Mouse (Mus musculus) liver, embryonic 12.5 days (tissue): Measurements from ENCODE around the gene Slc44a4. TPM values are rescaled to one million over a fixed set of nuclear protein-coding genes. Genes with fewer than 3 reads are reported as not detected.
"Not testable (repeated sequence)": the region's sequence is repeated elsewhere in the genome, so short reads cannot be mapped to it uniquely, and the experiment has no call there.

ENCODE experiments used
- ATAC-seq: fragments of 200-750 bp; cut with Nextera tagmentation; 2 replicates; pipeline ENCODE4 v1.8.0; 2017; ENCODE audit warnings: moderate number of reproducible peaks, mild to moderate bottlenecking, moderate library complexity
- H3K27ac ChIP-seq: fragments of 300-500 bp; sonication (generic); 2 replicates; pipeline ENCODE4 v1.5.1; 2016; ENCODE audit warnings: mild to moderate bottlenecking
- H3K27me3 ChIP-seq: fragments of 300-500 bp; sonication (generic); replicated peaks from 2 replicates; pipeline ENCODE4 v1.6.1; 2016; ENCODE audit warnings: mild to moderate bottlenecking, moderate library complexity
- H3K36me3 ChIP-seq: fragments of 300-500 bp; sonication (generic); 2 replicates; pipeline ENCODE4 v1.6.1; 2016; ENCODE audit warnings: mild to moderate bottlenecking, moderate library complexity
- H3K4me1 ChIP-seq: fragments of 300-500 bp; sonication (generic); 2 replicates; pipeline ENCODE4 v1.6.1; 2016
- H3K4me2 ChIP-seq: fragments of 300-500 bp; sonication (generic); 2 replicates; pipeline ENCODE4 v1.6.1; 2016; ENCODE audit warnings: mild to moderate bottlenecking, moderate library complexity
- H3K4me3 ChIP-seq: fragments of 300-500 bp; sonication (generic); 2 replicates; pipeline ENCODE4 v1.5.1; 2016; ENCODE audit warnings: mild to moderate bottlenecking, moderate library complexity
- H3K9ac ChIP-seq: fragments of 300-500 bp; sonication (generic); 2 replicates; pipeline ENCODE4 v1.6.1; 2016; ENCODE audit warnings: mild to moderate bottlenecking, moderate library complexity
- H3K9me3 ChIP-seq: fragments of 300-500 bp; sonication (generic); replicated peaks from 2 replicates; pipeline ENCODE4 v1.6.1; 2016; ENCODE audit warnings: mild to moderate bottlenecking, moderate library complexity
- WGBS: fragments of 180-500 bp; shearing (Covaris S2); methylation state at CpG from one replicate; pipeline ENCODE4 v1.1.7; 2016; ENCODE audit not compliant: insufficient replicate concordance; 5-methylcytosine and 5-hydroxymethylcytosine counted together
- polyA plus RNA-seq: library from polyadenylated mRNA; unstranded; fragments of >200 nt; fragmentation: Nextera tagmentation; extraction: Ambion mirVana; gene quantifications from 2 replicates; pipeline ENCODE4 v1.2.1, GENCODE M21; 2016

Gene Slc44a4
- polyA plus RNA-seq, 1 experiment from 2014 or later: 0.75 TPM

DNA sequence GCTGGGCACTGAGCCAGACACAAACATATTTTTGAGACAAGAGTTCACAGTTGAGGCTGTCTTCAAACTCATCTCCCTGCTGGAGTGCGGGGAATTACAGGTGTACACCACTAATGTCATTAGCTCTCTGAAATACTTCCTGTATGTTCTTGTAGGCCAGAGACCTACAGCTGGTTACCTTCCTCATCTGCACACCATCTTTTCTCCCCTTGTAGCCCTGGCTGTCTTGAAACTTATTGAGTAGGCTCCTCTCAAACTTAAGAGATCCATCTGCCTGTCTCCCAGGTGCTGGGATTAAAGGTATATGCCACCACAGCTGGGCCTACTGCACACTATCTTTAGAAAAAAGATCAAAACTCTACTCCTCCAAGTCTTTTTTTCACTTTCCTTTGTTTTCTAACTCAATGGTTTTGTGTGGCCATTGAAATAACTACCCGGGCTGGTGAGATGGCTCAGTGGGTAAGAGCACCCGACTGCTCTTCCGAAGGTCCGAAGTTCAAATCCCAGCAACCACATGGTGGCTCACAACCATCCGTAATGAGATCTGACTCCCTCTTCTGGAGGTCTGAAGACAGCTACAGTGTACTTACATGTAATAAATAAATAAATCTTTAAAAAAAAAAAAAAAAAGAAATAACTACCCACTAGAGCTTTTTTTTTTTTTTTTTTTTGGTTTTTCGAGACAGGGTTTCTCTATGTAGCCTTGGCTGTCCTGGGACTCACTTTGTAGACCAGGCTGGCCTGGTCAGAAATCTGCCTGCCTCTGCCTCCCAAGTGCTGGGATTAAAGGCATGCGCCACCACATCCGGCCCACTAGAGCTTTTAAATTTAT, 34.7 kb downstream of the Slc44a4 start:
- H3K9me3 ChIP-seq, H3K27me3 ChIP-seq, ATAC-seq, H3K4me3 ChIP-seq, H3K9ac ChIP-seq, H3K4me2 ChIP-seq: not testable (repeated sequence)
- WGBS: 41% methylated on average over 9 of the region's 9 CpGs
- H3K36me3 ChIP-seq: peaks cover 25% of the 10 kb centered on the region
- H3K4me1 ChIP-seq: peaks cover 31% of the 10 kb centered on the region
- peak overlapping the region; percentile 94 for H3K27ac ChIP-seq

DNA sequence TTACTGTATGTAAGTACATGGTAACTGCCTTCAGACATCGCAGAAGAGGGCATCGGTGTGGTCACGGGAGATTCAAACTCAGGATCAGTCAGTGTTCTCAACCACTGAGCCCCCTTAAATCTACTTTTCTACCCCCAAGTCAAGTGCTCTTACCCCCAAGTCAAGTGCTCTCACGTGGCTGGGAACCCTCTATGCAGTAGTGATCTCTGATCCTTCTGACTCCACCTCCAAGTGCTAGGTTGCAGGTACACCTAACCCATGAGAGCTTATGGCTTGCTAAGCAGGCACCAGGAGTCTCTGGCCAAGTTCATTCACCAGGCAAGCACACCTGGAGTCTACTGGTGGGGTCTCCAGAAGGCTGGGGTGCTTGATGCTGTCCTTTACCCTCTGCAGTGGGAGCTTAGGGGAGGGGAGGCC, 35.3 kb downstream of the Slc44a4 start:
- WGBS: 14% methylated on average over 4 of the region's 4 CpGs
- H3K4me3 ChIP-seq: 0 out of 2 replicates have a peak overlapping the region, but pooled peaks have one; percentile 83
- no peaks in the 10 kb centered on the region for H3K9me3 ChIP-seq
- peak overlapping the region; percentile 36 for H3K9ac ChIP-seq
- peaks cover 31% of the 10 kb centered on the region for H3K4me1 ChIP-seq
- H3K27me3 ChIP-seq: peaks cover 2% of the 10 kb centered on the region; the same call in 1 of the 2 replicates
- peak overlapping the region; percentile 88; the same call in 1 of the 2 replicates for H3K4me2 ChIP-seq
- peak; percentile 54 for ATAC-seq
- peaks cover 25% of the 10 kb centered on the region for H3K36me3 ChIP-seq
- peak overlapping the region; percentile 94 for H3K27ac ChIP-seq

DNA sequence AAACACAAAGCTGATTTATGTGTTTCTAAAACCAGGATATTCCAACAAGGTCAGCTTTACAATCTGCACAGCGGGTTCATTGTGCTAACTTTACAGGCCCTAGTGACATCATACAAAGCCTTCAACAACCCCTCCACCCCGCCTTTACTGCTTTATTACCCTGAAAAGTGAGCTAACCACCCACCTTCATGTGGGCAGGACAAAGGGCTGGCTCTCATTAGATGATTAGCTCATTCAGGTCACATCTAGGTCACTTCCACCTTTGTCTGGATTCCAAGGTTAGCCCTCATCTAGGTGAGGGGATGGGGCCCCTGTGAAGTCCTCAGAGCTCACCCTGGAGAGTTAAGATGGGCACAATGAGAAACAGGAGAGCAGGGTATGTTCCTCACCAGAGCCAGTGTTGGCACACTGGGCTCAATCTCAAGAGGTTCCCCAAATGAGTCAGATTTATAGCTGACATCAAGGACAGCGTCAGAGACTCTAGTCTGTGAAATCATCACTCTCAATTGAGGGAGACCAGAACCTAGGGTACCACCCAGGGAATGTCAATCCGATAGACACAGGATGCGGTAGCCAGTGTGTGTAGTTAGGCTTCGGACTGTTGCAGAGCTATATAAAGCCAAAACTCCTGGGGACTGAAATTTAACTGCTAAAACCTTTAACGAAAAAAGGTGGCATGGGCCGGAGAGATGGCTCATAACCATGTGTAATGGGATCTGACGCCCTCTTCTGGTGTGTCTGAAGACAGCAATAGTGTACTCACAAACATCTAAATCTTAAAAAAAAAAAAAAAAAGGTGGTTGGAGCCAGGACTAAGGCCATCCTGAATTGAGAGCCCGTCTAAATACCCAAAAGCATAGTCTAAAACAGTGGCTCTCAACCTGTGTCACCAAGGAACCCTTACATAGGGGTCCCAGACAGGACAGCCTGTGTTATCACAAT, 36.5 kb downstream of the Slc44a4 start:
- no peak for ATAC-seq

DNA sequence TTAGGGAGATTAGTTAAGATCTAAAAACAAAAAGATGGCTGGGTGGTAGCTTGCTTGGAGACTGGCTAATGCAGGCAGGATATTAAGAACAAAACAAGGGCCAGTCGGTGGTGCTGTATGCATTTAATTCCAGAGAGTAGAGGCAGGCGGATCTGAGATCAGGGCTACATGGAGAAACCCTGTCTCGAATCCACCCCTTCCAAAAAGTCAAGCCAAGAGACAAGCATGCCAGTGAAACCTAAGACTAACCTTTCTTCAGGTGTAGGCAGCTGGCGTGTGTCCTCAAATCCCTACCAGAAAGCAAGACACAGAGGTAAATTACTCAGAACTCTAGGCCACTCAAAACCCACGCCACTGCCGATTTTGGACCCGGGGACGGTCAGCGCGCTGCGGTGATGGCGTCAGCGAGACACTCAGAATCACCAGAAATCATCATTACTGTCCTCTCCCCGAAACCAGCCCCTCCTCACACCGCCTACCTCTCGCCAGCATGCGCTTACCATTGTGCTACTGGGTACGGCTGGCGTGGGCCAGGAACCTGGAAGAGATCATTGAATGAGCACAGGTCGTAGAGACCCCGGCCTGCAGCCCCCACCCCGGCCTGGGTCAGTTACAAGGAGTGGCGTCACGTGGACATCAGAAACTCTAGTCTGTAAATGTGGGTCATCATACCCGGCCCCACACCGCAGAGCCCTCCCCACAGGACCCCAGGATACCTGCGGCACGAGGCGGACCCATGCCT, 37.5 kb downstream of the Slc44a4 start:
- ATAC-seq: peak; percentile 19
- Histone ChIP-seq H3K9ac (peak overlapping the region; percentile 97), H3K36me3 (peaks cover 25% of the 10 kb centered on the region), H3K27ac (peak overlapping the region; percentile 94), H3K9me3 (no peaks in the 10 kb centered on the region), H3K27me3 (peaks cover 21% of the 10 kb centered on the region), H3K4me1 (peaks cover 31% of the 10 kb centered on the region), H3K4me3 (peak overlapping the region; percentile 83), H3K4me2 (peak overlapping the region; percentile 88)
- under 1% methylated on average over 29 of the region's 29 CpGs for WGBS

More for the DNA sequence above, 36.5 kb downstream of the Slc44a4 start:
- Histone ChIP-seq H3K36me3 (peaks cover 25% of the 10 kb centered on the region), H3K9ac (peak overlapping the region; percentile 97), H3K4me3 (peak overlapping the region; percentile 83), H3K4me2 (peak overlapping the region; percentile 88), H3K4me1 (peaks cover 31% of the 10 kb centered on the region), H3K27ac (peak overlapping the region; percentile 94), H3K9me3 (no peaks in the 10 kb centered on the region), H3K27me3 (peaks cover 14% of the 10 kb centered on the region)
- WGBS: 18% methylated on average over 10 of the region's 10 CpGs

DNA sequence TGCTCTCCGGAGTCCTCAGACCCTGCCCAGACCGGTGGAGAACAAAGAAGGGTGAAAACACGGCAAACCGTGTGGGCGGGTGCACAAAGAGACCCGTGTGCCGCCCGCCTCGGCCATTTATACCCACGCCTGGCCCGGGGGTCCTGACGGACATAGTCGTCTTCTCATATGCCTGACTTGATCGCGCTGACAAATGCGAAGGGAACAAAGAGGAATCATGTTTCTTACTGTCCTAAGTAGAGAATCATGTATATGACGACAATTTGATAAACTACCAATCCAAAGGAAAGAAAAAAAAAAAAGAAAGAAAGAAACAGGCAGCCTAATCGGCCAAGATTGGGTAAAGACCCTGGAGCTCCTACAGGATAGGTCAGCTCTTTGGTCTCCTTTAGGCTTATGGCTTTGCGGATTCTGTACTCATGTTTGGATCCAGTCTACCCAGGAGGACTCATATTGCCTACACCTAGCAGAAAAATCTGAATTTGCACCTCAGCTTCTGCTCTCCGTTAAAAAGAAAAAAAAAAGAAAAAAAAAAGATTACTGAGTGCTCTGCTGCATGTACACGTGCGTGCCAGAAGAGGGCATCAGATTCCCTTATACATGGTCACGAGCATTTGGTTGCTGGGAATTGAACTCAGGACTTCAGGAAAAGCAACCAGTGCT, 38.2 kb downstream of the Slc44a4 start:
- no peaks in the 10 kb centered on the region for H3K9me3 ChIP-seq
- under 1% methylated on average over 23 of the region's 23 CpGs for WGBS
- H3K9ac ChIP-seq: peak overlapping the region; percentile 97
- peaks cover 28% of the 10 kb centered on the region for H3K27me3 ChIP-seq
- peak overlapping the region; percentile 88 for H3K4me2 ChIP-seq
- ATAC-seq: peak; percentile 65
- peak overlapping the region; percentile 83 for H3K4me3 ChIP-seq
- peaks cover 31% of the 10 kb centered on the region for H3K4me1 ChIP-seq
- peak overlapping the region; percentile 94 for H3K27ac ChIP-seq
- peaks cover 25% of the 10 kb centered on the region for H3K36me3 ChIP-seq

DNA sequence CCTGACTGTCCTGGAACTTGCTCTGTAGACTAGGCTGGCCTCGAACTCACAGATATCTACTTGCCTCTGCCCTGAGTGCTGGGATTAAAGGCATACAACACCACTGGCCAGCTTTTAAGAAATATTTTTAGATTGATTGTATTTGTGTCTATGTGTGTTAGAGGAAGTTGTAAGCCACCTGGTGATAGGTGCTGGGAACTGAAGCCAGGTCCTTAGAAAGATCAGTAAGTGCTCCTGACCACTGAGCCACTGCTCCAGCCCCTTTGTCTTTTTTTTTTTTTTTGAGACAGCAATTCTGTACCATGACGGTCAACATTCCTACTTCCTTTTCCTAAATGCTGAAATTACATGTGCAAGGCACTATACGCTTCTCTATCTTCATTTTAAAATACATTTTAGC, 39.0 kb downstream of the Slc44a4 start:
- H3K27ac ChIP-seq: peak overlapping the region; percentile 94; the same call in 1 of the 2 replicates
- H3K4me2 ChIP-seq: peak overlapping the region; percentile 88
- 58% methylated on average over 3 of the region's 3 CpGs for WGBS

DNA sequence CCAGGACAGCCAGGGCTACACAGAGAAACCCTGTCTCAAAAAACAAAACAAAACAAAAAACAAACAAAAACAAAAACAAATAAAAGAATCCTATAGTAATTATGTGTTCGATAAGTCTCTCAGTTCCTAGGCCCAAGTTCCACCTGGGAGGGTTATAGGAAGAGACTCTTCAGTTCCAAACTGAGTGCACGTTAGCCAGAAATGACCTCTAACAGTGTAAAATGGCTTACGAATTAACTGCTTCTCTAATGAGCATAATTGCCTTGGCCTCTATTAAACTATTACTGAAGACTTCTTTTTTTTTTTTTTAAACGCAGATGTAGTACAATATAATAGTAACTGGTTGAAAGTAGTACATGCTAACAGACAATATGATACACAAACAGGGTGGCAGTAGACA, 39.6 kb downstream of the Slc44a4 start:
- Histone ChIP-seq H3K4me1 (peaks cover 31% of the 10 kb centered on the region), H3K27ac (no peak overlapping the region), H3K9ac (no peak overlapping the region), H3K9me3 (no peaks in the 10 kb centered on the region), H3K36me3 (peaks cover 25% of the 10 kb centered on the region), H3K4me2 (no peak overlapping the region), H3K4me3 (no peak overlapping the region), H3K27me3 (peaks cover 36% of the 10 kb centered on the region)
- no peak for ATAC-seq
- WGBS: 89% methylated on average over 4 of the region's 4 CpGs

More for the DNA sequence above, 39.0 kb downstream of the Slc44a4 start:
- ATAC-seq: no peak
- H3K4me1 ChIP-seq: peaks cover 31% of the 10 kb centered on the region
- H3K27me3 ChIP-seq: peaks cover 33% of the 10 kb centered on the region
- H3K36me3 ChIP-seq: peaks cover 25% of the 10 kb centered on the region
- no peaks in the 10 kb centered on the region for H3K9me3 ChIP-seq
- H3K9ac ChIP-seq: peak overlapping the region; percentile 97; the same call in 1 of the 2 replicates
- H3K4me3 ChIP-seq: peak overlapping the region; percentile 83

GRCm38 (mm10) chr17:34954831-34955230, 40.6 kb downstream of the Slc44a4 start:
- Histone ChIP-seq H3K4me1 (peaks cover 33% of the 10 kb centered on the region), H3K9me3 (no peaks in the 10 kb centered on the region), H3K4me3 (no peak overlapping the region), H3K27ac (no peak overlapping the region), H3K9ac (no peak overlapping the region), H3K4me2 (no peak overlapping the region), H3K36me3 (peaks cover 19% of the 10 kb centered on the region), H3K27me3 (peaks cover 38% of the 10 kb centered on the region)
- ATAC-seq: no peak
- 80% methylated on average over 4 of the region's 4 CpGs for WGBS

DNA sequence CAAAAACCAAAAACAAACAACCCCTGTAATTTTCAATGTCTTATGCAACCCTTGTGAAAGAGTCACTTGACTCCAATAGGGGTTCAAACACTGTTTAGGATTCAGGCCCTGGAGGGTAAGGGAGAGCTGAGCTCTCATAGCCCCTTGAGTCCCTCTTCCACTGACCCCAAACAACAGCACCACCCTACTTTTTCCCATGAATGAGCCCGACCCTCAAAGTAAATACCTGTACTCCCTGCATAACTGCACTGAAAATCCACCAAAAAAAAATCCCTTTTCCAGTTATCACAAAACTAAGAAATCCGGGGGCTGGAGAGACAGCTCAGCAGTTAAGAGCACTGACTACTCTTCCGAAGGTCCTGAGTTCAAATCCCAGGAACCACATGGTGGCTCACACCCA, 41.6 kb downstream of the Slc44a4 start:
- Histone ChIP-seq H3K4me1 (peaks cover 29% of the 10 kb centered on the region), H3K9me3 (no peaks in the 10 kb centered on the region), H3K27me3 (peaks cover 46% of the 10 kb centered on the region), H3K36me3 (peaks cover 9% of the 10 kb centered on the region), H3K27ac (no peak overlapping the region), H3K4me3 (no peak overlapping the region), H3K4me2 (no peak overlapping the region), H3K9ac (no peak overlapping the region)
- no peak for ATAC-seq
- 57% methylated on average over 3 of the region's 3 CpGs for WGBS

GRCm38 (mm10) chr17:34956340-34956739, 42.1 kb downstream of the Slc44a4 start:
- Histone ChIP-seq H3K4me1 (peaks cover 25% of the 10 kb centered on the region), H3K9ac (no peak overlapping the region), H3K4me3 (no peak overlapping the region), H3K36me3 (peaks cover 4% of the 10 kb centered on the region), H3K9me3 (no peaks in the 10 kb centered on the region), H3K4me2 (no peak overlapping the region), H3K27me3 (peaks cover 51% of the 10 kb centered on the region), H3K27ac (no peak overlapping the region)
- WGBS: 17% methylated on average over 1 of the region's 1 CpGs
- no peak for ATAC-seq

- H3K9ac ChIP-seq, H3K4me3 ChIP-seq, H3K36me3 ChIP-seq, H3K4me2 ChIP-seq, H3K9me3 ChIP-seq, ATAC-seq, H3K27ac ChIP-seq: not testable (repeated sequence)
- Histone ChIP-seq H3K4me1 (peaks cover 19% of the 10 kb centered on the region), H3K27me3 (peaks cover 60% of the 10 kb centered on the region)
- WGBS: 21% methylated on average over 26 of the region's 40 CpGs
These were observed 43.0 kb downstream of the Slc44a4 start for GRCm38 (mm10) chr17:34957291-34957690.
